Mouse (Mus musculus) C3H10T1/2 (cell line): ENCODE measurements around the gene Gm21788. TPM values are rescaled to one million over a fixed set of nuclear protein-coding genes. Genes with fewer than 3 reads are reported as not detected.

ENCODE experiments used
- polyA plus RNA-seq, 2 experiments: library from polyadenylated mRNA; unstranded; fragments of >200 nt; fragmentation: generic; extraction: Trizol; gene quantifications; one replicate each; pipeline ENCODE4 v1.2.1; 2012; ENCODE audit warnings: missing spikeins in 2 of 2

The Gm21788 gene
- polyA plus RNA-seq = not detected

GRCm38 (mm10) chrY:7404710-7405109 is at the start of gene Gm21788:
TSS of gene Gm21788 (plus strand) at chrY:7405010.

Other genes with a start within 250 kb of the Gm21788 start
- not detected for gene Gm21244, start 235.7 kb upstream of the Gm21788 start, polyA plus RNA-seq
- not detected for gene Gm28998, start 151.2 kb upstream of the Gm21788 start, polyA plus RNA-seq
- under 1 TPM in 1 of 2 experiments, not detected in 1; 0.01 TPM for gene Gm20826, start 233.5 kb downstream of the Gm21788 start, polyA plus RNA-seq